Mouse (Mus musculus) induced T-regulatory cell, adult 2 months (primary cell): ENCODE data around the gene Wdr70.

Source experiments
- DNase-seq: peaks from one replicate; pipeline ENCODE4 v3.0.0-alpha.2; 2012; ENCODE audit warnings: low read depth

The Wdr70 gene

DNA sequence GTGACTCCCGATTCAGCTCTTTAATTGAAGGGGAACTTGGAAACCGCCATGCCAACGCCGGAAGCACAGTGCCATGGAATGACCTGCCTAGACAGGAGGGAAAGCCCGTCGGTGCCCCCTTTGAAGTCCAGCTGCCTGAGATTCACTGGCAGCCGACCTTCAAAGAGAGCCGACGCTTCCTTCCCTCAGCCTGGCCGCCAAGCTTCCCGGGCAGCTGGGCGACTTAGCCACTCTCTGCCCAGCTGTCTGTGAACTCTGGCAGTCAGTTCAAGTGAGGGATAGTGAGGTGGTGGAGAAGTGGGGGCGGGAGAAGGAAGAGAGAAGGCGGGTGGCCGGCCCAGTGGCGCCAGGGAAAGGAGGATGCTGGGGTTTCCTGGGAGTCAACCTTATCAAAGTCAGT is 164.9 kb downstream of the Wdr70 start:
- DNase-seq = no peak

DNA sequence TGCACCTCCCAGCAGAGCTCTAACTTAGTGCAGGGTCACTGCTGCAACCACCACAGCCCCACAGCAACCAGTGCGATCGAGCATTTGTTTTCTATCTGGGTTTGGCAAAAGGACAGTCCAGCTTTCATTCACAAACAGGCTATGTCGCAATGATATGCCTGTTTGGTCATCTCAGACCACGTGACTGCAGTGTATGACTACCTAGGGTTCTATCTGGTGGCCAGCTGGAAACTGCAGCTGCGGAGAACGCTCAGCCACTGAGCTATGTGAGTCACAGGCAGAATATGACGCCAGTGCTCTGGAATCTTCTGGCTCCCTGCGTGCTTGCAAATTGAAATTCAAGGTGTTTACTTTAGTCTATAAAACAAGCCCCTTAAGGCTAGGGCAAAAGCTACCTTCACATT is 167.4 kb downstream of the Wdr70 start:
- no peak for DNase-seq

DNA sequence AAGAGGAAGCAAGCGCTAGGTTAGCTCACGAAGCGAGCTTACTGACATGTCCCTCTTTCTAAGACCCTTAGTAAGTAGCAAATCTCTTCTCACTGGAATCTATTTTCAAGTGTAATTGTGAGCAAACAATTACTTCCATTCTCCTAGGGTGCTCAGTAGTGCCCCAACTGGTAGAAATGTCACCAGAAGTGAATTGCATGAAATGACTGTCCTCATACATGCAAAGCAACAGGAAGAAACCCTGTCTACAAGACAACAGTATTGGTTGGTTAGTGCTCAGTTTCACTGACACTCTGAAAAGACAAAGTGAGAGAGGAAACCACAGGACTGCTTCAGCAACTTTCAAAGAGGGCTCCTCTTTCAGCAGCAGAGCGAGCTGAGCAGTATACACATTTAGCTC is 173.6 kb downstream of the Wdr70 start:
- DNase-seq = peak; percentile 70

DNA sequence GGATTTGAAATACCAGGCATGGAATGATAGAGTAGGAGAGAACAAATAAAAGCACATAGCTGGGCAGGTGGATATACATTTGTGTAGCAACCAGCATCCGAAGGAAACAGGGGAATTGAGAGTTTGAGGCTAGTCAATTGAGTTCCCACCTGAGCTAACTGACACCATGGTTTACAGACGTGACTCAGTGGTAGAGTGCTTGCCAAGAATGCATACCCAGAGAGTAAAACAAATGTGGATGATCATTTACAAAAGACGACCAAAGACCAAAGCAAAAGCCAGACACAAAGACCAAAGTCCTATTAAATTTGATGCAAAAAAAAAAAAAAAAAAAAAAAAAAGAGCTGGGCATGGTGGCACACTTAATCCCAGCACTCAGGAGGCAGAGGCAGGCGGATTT is 175.7 kb downstream of the Wdr70 start:
- DNase-seq = no peak

DNA sequence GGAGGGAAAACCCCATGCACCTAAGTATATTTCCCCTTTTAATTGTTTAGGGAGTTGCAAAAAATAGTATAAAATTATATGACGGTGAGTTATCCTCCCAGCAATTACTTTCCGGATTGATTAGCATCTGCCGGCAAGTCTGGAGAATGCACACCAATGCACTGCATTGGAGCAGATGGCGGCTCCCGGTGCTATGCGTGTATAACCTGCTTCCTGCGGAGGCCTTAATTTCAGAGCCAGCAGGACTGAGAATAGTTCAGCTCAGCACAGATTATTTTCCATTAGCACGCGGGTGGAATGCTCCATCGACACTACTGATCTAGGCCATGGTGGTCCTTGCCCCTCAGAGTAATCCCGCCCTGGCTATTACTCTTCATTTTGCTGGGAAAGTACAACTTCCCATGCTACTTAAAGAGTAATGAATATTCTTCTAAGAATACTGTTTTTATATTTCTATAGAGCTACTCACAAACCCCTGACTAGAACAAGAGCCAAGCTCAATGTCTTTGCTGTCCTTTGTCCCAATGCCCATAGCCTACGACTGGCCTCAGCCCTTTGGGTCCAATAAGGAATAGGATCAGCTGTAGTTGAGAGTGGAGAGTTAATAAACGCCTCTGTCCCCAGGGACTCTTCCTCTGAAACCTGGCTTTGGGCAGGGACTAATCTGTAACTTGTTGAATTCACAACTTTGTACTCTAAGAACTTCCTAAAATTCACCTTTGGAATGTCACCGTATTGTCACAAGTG is 176.5 kb downstream of the Wdr70 start:
- DNase-seq = no peak

DNA sequence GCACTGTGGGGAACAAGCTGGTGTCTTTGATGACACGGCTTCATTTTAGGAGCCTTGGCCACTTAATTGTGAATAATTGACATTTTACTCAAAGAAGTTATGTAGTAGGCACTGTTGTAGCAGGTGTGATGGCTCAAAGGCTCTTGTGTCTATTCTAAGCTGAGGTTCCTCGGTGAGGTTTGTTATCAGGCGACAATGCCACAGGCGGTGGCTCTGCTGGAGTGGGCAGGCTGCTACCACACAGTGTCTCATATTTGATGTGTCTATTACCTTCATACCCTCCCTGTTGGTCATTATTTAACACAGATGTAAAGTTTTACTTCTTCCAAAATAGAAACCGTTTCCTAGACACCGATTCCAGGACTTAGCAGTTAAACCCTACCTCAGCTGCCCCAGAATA is 177.9 kb downstream of the Wdr70 start:
- DNase-seq = no peak

DNA sequence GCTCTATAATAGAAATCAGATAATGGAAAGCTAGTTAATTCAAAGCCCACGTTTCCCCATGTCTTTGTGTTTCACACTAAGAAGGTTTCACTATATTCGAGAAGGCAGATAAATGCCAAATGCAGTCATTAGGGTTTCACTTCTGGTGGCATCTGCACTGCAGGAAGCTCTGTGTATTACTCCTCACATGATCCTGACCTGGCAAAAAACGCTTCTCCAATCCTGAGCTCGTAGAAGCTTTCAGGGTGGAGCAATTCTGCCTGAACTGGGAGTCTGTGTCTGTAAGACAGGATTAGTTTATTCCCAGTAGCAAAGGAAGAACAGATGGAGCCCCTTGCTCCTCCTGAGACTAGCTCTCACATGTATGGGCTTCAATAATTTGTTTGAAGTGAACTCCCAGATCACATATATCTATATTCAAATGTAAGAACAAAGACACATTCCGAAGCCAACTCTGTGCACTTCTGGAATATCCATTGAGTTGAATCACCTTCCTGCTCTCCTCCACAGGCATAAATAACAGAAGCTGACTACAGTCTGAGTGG is 192.4 kb downstream of the Wdr70 start:
- no peak for DNase-seq

DNA sequence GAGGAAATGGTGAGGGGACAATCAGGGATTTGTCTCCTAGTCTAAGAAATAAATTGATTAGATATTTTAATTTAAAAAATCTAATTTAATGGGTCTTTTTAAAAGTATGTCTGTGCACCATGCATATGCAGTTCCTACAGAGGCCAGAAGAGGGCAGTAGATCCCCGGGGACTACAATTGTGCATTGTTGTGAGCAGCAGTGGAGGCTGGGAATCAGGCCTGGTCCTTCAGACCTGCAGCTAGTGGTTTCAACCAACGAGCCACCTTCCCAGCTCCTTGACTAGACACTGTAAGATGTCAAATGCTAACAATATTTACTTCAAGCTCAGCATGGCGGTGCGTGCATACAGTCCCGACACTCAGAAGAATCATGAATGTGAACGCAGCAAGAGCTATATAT is 199.7 kb downstream of the Wdr70 start:
- peak; percentile 36 for DNase-seq

DNA sequence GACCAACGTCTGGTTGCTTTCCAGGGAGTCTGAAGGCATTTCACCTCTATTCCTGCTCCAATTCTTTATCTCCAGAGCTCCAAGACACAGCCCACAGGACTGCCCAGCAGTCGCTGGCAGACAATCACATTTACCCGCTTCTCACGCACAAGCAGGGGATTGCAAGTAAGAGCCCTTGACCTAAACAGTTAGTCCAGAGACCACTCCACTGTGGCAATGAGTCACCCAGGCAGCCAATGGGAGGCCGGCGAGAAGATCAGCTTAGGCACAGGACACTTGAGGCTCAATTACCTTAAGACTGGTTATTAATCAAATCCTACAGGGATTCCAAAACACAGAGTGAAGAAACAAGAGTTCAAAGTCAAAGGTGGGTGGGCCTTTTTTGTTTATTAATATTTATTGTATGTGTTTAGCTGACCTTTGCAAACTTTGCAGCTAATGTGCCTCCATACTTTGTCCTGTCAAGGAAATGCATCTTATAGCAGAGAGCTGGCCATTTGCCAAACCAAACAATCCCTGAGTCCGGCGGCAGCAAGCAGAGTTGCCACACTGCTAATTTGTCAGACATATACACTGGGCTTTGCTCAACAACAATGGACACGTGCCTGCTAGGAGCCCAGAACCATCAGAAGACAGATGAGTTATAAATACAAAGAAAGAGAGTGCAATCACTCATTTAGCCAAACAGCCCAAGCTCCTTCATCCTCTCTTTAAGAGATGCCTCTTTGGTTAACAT is 207.3 kb downstream of the Wdr70 start:
- no peak for DNase-seq

DNA sequence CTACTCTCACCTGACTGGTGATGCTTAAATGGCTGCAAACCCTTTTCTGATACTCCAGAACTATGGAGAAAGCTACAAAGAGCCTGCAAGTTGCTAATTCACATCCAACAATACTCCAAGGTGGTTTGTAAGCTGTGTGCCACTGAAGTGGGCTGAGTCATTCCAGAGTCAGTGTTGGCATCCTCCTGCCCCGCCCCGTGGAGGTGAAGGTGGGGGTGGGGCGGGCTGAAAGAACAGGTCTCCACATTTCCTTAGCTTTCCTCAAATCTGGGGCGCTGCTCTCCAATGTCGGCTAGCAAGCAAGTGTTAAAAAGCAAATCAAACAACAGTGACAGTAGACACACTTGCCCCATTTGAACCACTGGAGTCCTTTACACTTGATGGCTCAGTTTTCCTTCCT is 208.7 kb downstream of the Wdr70 start:
- DNase-seq = no peak

DNA sequence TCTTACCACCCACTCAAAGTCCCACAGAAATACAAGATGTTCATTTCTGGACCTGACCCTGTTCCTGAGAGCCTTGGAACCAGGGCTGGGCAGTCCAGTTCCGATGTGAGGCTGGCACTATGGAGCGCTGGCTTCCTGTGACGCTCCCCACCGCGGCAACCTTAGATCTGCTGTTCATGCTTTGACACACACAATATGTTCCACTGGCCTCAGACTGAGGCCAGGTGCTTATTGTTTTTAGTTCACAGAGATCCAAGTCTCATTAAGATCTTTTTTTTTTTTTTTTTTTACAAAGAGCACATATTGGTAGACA is 209.7 kb downstream of the Wdr70 start:
- no peak for DNase-seq

DNA sequence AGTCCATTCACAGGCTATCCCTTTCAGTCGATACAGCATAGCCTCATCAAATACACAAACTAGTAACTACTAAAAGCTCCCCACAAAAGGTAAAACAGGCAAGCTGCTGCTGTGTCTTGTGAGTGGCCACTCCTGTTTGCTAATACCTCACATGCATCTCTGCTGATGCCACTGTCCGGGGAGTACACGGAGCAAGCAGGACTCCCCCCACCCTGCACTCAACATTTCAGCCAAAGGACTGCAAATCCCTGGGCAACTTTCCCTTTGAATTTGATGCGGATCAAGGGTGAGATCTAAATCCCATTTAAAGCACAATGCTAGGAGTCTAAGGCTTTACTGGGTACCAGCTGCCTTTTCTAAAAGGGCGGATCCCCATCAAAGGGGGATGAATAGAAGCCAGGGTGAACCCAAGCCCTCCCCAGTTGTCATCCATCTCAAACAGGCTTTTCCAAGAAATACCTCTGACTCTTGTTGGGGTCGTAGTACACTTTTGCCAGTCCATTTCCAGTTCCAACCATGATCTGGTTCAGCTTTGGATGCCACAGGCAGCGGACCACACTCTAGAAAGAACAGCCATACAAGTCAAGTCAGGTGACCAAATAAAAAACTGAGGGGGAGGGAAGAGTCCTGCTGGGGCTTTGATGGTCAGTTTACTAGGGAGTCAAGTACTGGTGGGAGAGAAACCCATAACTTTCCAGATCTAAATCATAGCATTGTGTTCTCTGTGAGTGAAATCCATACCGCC is 210.2 kb downstream of the Wdr70 start:
- no peak for DNase-seq

DNA sequence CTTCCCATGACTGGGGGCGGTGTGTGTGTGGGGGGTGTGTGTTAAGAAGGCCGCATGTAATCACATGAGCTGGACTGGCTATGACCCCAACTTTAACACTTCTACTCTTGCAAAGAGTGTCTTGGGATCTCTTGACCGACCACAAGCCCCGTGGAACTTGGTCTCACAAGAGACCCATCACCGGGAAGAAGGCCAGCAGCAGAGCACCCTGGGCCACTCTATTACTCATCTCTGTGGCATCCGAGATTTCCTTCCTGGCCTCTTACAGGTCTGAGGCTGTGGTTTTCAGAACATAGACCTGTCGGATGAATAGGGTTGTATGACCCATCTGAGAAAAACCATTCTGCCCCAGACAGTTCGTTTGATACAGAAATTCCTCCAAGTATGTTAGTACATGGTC is 212.4 kb downstream of the Wdr70 start:
- no peak for DNase-seq

DNA sequence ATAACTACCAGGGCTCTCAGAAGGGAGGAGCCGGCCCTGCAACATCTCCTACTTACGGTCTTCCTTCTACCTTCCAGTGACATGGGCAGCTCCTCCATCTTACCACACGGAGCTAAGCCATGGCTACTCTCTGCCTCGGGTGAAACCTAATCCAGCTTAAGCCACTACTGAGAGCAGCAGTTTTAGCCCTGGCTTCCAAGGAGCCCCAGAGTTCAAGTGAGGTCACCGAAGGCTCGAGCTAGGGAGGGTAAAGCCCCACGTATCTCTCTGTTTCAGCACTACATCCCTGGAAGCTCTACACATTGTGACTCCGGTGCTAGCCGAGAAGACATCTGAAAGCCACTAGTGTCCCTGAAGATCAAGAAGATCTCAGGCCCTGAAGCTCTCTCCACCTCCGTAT is 213.9 kb downstream of the Wdr70 start:
- no peak for DNase-seq

DNA sequence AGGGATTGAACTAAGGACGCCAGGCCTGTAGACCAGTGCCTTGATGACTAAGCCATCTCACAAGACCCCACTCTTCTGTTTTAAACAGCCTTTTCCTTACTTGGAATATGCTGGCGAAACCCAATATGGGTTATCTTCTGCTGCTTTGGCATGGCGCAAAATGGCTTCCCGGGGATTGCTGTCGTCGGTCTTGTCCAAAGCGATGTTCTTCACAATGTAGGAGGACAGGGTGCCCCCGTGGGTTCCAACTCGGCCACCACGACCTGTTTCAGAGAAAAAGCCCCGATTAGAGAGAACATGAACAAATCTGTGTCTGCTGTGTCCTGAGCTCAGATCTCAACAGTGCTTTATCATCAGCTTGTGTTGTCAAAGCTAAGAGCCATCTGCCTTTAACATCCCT is 214.8 kb downstream of the Wdr70 start:
- DNase-seq = no peak

DNA sequence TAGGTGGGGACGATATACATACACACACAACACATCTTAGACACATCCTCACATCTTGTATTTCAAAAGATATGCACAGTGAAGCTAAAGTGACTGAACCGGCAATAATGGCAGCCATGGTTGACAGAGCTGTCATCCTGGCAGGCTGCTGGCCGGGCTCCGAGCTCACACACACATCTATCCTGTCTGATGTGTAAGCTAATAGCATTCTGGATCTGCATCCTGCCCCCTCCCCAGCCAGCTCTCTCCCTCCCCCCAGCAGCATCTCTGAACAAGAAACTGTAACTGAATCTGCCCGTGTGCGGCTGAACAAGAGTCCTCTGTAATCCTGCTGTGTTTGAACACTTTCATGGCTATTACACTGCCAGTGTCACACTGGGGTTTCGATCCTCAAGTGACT is 219.1 kb downstream of the Wdr70 start:
- no peak for DNase-seq

DNA sequence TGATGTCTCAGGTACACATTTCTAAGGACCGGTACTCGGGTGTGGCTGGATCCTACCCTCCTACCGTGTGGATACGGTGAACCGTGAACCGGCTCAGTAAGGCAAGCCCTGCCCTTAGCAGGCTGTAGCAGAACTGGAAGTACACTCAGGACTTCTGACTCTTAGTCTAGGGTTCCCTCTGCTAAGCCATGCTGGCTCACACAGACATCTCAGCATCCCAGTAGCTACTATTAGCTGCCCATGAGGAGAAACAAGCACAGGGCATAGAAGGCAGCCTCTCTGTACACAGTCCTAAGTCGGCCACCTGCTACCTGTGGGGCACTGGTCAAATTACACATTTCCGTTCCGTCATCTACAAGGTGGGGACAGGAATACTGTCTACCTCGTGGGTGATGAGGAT is 220.1 kb downstream of the Wdr70 start:
- DNase-seq = no peak

DNA sequence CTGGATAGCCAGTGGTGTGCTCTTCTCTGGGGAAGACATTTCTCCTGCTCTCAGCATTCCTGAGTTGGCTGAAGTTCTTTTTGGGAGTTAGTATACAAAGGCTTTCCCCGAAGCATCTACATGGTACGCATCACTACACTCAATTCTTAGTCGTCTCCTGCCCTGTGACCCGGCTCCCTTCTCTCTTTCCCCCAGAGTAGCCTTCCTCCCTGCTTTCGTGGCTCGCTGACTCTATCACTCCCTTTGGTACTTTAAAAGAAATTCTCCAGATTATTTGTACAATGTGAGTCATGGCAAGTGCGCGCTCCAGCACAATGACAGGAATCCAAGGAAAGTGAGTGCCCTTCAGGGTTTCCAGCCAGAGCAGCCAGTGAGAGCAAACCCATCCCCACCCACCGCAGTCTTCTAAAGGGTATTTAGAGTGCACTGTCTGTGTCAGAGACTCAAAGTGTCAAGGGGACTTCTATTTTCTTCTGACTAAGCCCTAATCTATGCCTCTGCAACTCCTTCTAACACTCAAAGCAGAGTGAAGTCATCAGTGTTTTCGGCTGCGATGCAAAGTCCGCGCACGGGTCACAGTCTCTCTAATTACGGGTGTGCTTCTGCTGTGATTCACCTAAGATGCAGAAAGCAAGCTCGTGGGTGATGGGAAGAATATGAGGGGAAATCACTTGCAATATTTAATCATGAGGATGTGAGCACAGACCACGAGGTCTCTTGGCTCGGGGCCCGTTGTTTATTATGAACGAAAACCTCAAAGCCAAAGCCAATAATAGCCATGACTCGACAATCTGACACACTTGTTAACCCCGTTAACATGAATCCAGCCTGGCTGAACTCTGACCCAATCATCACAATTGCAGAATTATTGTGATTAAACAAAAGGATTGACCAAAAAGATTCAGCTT is 221.2 kb downstream of the Wdr70 start:
- DNase-seq = no peak

DNA sequence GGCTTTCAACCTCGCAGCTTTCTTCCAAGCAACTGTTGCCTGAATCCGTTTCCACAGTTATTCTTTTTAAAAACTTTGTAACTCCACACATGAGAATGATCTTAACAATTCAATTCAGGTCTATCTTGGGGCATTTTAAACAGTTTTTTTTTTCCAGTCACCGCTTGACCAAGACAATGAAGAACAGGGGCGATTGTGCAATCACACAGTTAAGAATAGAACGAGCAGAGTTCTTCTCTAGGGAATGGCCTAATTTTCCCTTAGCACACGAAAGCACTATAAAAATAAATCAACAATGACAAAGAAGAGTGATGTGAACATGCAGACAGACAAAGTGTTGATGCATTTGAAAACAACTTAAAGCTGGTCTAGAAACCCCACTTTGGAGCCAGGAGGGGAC is 223.1 kb downstream of the Wdr70 start:
- DNase-seq = no peak

DNA sequence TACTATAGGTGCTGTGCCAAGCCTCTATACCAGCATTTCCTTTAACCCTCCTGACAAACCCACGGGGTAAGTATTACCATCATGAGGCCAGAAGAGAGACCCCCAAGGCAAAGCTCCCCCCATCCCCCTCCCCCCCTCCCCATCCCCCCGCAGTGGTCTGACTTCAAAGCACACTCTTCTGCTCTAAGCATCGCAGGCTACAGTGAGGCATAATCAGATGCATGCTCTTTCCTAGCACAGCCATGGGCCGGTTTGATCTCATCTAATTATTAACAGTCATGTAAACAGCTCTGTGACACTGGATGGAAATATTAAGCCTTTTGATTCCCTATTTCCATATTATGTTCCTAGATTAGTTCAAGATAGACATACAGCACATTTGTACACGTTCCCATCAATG is 226.5 kb downstream of the Wdr70 start:
- DNase-seq = no peak

DNA sequence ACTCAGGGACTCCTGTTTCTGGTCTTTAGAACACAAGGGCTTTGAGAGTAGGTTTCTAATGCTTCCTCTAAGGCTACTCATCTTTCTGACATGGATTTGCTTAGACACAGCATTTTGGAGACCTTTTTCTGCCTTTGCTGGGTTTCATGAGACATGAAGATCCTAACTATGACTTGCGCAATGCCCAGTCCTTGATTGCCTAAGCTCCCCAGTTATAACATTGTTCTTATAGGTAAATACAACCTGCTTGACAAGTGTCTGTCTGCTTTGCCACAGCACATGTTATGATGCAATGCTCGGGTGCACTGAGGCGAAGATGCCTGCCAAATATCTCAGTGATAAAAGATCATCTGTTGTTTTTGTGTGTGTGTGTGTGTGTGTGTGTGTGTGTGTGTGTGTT is 233.7 kb downstream of the Wdr70 start:
- no peak for DNase-seq

DNA sequence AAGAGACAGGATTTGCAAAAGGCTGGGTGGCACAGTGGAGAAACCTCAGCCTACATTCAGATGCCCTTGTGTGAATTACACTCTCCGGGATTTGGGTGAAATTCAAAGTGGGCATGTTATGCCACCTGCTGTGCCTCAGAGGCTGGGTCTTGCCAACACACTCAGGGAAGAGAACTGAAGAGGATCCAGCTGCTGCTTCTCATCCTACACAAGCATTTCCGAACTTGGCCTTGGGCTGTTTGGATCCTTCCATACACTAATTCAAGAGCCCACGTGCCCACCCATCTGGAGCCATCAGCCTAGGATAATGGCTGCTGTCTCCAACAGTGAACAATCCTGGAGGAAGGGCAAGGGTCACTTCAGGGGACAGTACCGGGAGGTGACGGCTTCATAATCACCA is 235.7 kb downstream of the Wdr70 start:
- no peak for DNase-seq
